Mouse (Mus musculus) kidney, embryonic 16.5 days (tissue): ENCODE results near the gene Commd1. TPM values are rescaled to one million over a fixed set of nuclear protein-coding genes. Genes with fewer than 3 reads are reported as not detected.

Experiments used
- ATAC-seq: fragments of 200-750 bp; cut with Nextera tagmentation; 2 replicates; pipeline ENCODE4 v1.8.0; 2017; ENCODE audit warnings: moderate TSS enrichment; ENCODE audit not compliant: low FRiP score, low TSS enrichment
- H3K27ac ChIP-seq: fragments of 300-500 bp; sonication (generic); 2 replicates; pipeline ENCODE4 v1.5.1; 2014; ENCODE audit warnings: low read length
- H3K27me3 ChIP-seq: fragments of 300-500 bp; sonication (generic); 2 replicates; pipeline ENCODE4 v1.6.1; 2014; ENCODE audit warnings: low read length, control low read depth, mixed read lengths; ENCODE audit not compliant: insufficient read depth
- H3K36me3 ChIP-seq: fragments of 300-500 bp; sonication (generic); 2 replicates; pipeline ENCODE4 v1.6.1; 2014; ENCODE audit warnings: low read length, control low read depth, mixed read lengths; ENCODE audit not compliant: insufficient read depth
- H3K4me1 ChIP-seq: fragments of 300-500 bp; sonication (generic); 2 replicates; pipeline ENCODE4 v1.6.1; 2014; ENCODE audit warnings: low read length, control low read depth, mixed read lengths; ENCODE audit not compliant: insufficient read depth
- H3K4me2 ChIP-seq: fragments of 300-500 bp; sonication (generic); replicated peaks from 2 replicates; pipeline ENCODE4 v1.6.1; 2014; ENCODE audit warnings: low read depth, low read length
- H3K4me3 ChIP-seq: fragments of 300-500 bp; sonication (generic); 2 replicates; pipeline ENCODE4 v1.5.1; 2014; ENCODE audit warnings: mild to moderate bottlenecking, low read length
- H3K9ac ChIP-seq: fragments of 300-500 bp; sonication (generic); replicated peaks from 2 replicates; pipeline ENCODE4 v1.6.1; 2014; ENCODE audit warnings: low read length
- H3K9me3 ChIP-seq: fragments of 300-500 bp; sonication (generic); 2 replicates; pipeline ENCODE4 v1.6.1; 2016; ENCODE audit warnings: low read length, control low read depth
- WGBS: fragments of 180-500 bp; shearing (Covaris S2); extraction: QIAGEN DNeasy Blood & Tissue Kit; methylation state at CpG from one replicate; pipeline ENCODE4 v1.1.7; 2014; 5-methylcytosine and 5-hydroxymethylcytosine counted together
- polyA plus RNA-seq: library from polyadenylated mRNA; unstranded; fragments of >200 nt; fragmentation: Nextera tagmentation; extraction: Ambion mirVana; gene quantifications from 2 replicates; pipeline ENCODE4 v1.2.1, GENCODE M21; 2015

Gene Commd1
- polyA plus RNA-seq, 1 experiment from 2014 or later, result 385 TPM

- peak overlapping the region; percentile 90 for H3K4me3 ChIP-seq
- no peaks in the 10 kb centered on the region for H3K9me3 ChIP-seq
- H3K4me2 ChIP-seq, result peak overlapping the region; percentile 93
- H3K9ac ChIP-seq, result peak overlapping the region; percentile 87
- ATAC-seq, result peak; percentile 95
- H3K27ac ChIP-seq, result peak overlapping the region; percentile 91
- peaks cover 30% of the 10 kb centered on the region for H3K4me1 ChIP-seq
- H3K36me3 ChIP-seq, result no peaks in the 10 kb centered on the region
- under 1% methylated on average over 55 of the region's 55 CpGs for WGBS
- H3K27me3 ChIP-seq, result peaks cover 23% of the 10 kb centered on the region; the same call in 1 of the 2 replicates
These were observed 122.4 kb downstream of the Commd1 start for GRCm38 (mm10) chr11:22859633-22860334.

GRCm38 (mm10) chr11:22859301-22859632 lies 122.9 kb downstream of the Commd1 start:
- peak overlapping the region; percentile 91 for H3K27ac ChIP-seq
- peak overlapping the region; percentile 87 for H3K9ac ChIP-seq
- peaks cover 30% of the 10 kb centered on the region for H3K4me1 ChIP-seq
- WGBS, result 1% methylated on average over 30 of the region's 41 CpGs
- H3K27me3 ChIP-seq, result peaks cover 23% of the 10 kb centered on the region; the same call in 1 of the 2 replicates
- H3K36me3 ChIP-seq, result no peaks in the 10 kb centered on the region
- H3K9me3 ChIP-seq, result no peaks in the 10 kb centered on the region
- peak overlapping the region; percentile 90 for H3K4me3 ChIP-seq
- peak; percentile 74 for ATAC-seq
- H3K4me2 ChIP-seq, result peak overlapping the region; percentile 93

GRCm38 (mm10) chr11:22858441-22859300 lies 123.5 kb downstream of the Commd1 start:
- Histone ChIP-seq H3K27me3 (peaks cover 23% of the 10 kb centered on the region; the same call in 1 of the 2 replicates), H3K9ac (peak overlapping the region; percentile 87), H3K36me3 (no peaks in the 10 kb centered on the region; the same call in 1 of the 2 replicates), H3K9me3 (no peaks in the 10 kb centered on the region), H3K4me1 (peaks cover 30% of the 10 kb centered on the region), H3K27ac (peak overlapping the region; percentile 91), H3K4me3 (peak overlapping the region; percentile 90), H3K4me2 (peak overlapping the region; percentile 93)
- ATAC-seq, result peak; percentile 33
- WGBS, result 3% methylated on average over 50 of the region's 50 CpGs

- no peaks in the 10 kb centered on the region for H3K9me3 ChIP-seq
- H3K4me2 ChIP-seq, result peak overlapping the region; percentile 93
- 18% methylated on average over 25 of the region's 25 CpGs for WGBS
- peak overlapping the region; percentile 91 for H3K27ac ChIP-seq
- no peaks in the 10 kb centered on the region; the same call in 1 of the 2 replicates for H3K36me3 ChIP-seq
- ATAC-seq, result no peak
- H3K4me3 ChIP-seq, result peak overlapping the region; percentile 90
- peaks cover 17% of the 10 kb centered on the region; the same call in 1 of the 2 replicates for H3K27me3 ChIP-seq
- peaks cover 32% of the 10 kb centered on the region for H3K4me1 ChIP-seq
- H3K9ac ChIP-seq, result peak overlapping the region; percentile 87
These were observed 124.3 kb downstream of the Commd1 start for GRCm38 (mm10) chr11:22857705-22858440.

- Histone ChIP-seq H3K4me2 (peak overlapping the region; percentile 93), H3K4me1 (peaks cover 35% of the 10 kb centered on the region), H3K9me3 (no peaks in the 10 kb centered on the region), H3K4me3 (peak overlapping the region; percentile 90), H3K36me3 (no peaks in the 10 kb centered on the region; the same call in 1 of the 2 replicates), H3K27me3 (peaks cover 15% of the 10 kb centered on the region; the same call in 1 of the 2 replicates), H3K9ac (no peak overlapping the region), H3K27ac (no peak overlapping the region)
- 76% methylated on average over 5 of the region's 5 CpGs for WGBS
- ATAC-seq, result no peak
These were observed 125.0 kb downstream of the Commd1 start for GRCm38 (mm10) chr11:22857106-22857704.

GRCm38 (mm10) chr11:22856371-22856965 lies 125.7 kb downstream of the Commd1 start:
- no peak overlapping the region for H3K4me3 ChIP-seq
- H3K27me3 ChIP-seq, result peaks cover 14% of the 10 kb centered on the region; the same call in 1 of the 2 replicates
- H3K27ac ChIP-seq, result no peak overlapping the region
- H3K4me2 ChIP-seq, result peak overlapping the region; percentile 26; the same call in 1 of the 2 replicates
- WGBS, result 82% methylated on average over 3 of the region's 3 CpGs
- H3K36me3 ChIP-seq, result no peaks in the 10 kb centered on the region; the same call in 1 of the 2 replicates
- no peaks in the 10 kb centered on the region for H3K9me3 ChIP-seq
- peaks cover 35% of the 10 kb centered on the region for H3K4me1 ChIP-seq
- 0 out of 2 replicates have a peak overlapping the region, but pooled peaks have one; percentile 35 for H3K9ac ChIP-seq
- no peak for ATAC-seq

- Histone ChIP-seq H3K4me2 (no peak overlapping the region), H3K27me3 (peaks cover 14% of the 10 kb centered on the region; the same call in 1 of the 2 replicates), H3K4me1 (peaks cover 40% of the 10 kb centered on the region), H3K9me3 (no peaks in the 10 kb centered on the region), H3K4me3 (no peak overlapping the region), H3K9ac (no peak overlapping the region), H3K36me3 (no peaks in the 10 kb centered on the region; the same call in 1 of the 2 replicates), H3K27ac (no peak overlapping the region)
- WGBS, result 80% methylated on average over 4 of the region's 4 CpGs
- no peak for ATAC-seq
These were observed 127.6 kb downstream of the Commd1 start for GRCm38 (mm10) chr11:22854571-22854970.

- H3K4me3 ChIP-seq, result no peak overlapping the region
- H3K9ac ChIP-seq, result no peak overlapping the region
- 52% methylated on average over 2 of the region's 2 CpGs for WGBS
- 0 out of 2 replicates have a peak overlapping the region, but pooled peaks have one; percentile 14 for H3K27ac ChIP-seq
- peaks cover 14% of the 10 kb centered on the region; the same call in 1 of the 2 replicates for H3K27me3 ChIP-seq
- H3K9me3 ChIP-seq, result no peaks in the 10 kb centered on the region
- H3K4me1 ChIP-seq, result peaks cover 46% of the 10 kb centered on the region
- H3K4me2 ChIP-seq, result no peak overlapping the region
- no peaks in the 10 kb centered on the region; the same call in 1 of the 2 replicates for H3K36me3 ChIP-seq
- ATAC-seq, result no peak
These were observed 128.6 kb downstream of the Commd1 start for GRCm38 (mm10) chr11:22853477-22854157.
